Mouse (Mus musculus) midbrain, embryonic 15.5 days (tissue): ENCODE data around the gene Hdac4. TPM values are rescaled to one million over a fixed set of nuclear protein-coding genes. Genes with fewer than 3 reads are reported as not detected.

Source experiments
- ATAC-seq: fragments of 200-750 bp; cut with Nextera tagmentation; replicated peaks from 2 replicates; pipeline ENCODE4 v1.8.0; 2017; ENCODE audit warnings: moderate TSS enrichment
- H3K27ac ChIP-seq: fragments of 300-500 bp; sonication (generic); 2 replicates; pipeline ENCODE4 v1.5.1; 2015; ENCODE audit warnings: mild to moderate bottlenecking, inconsistent platforms
- H3K27me3 ChIP-seq: fragments of 300-500 bp; sonication (generic); replicated peaks from 2 replicates; pipeline ENCODE4 v1.6.1; 2015; ENCODE audit warnings: inconsistent platforms
- H3K36me3 ChIP-seq: fragments of 300-500 bp; sonication (generic); replicated peaks from 2 replicates; pipeline ENCODE4 v1.6.1; 2015; ENCODE audit warnings: inconsistent platforms
- H3K4me1 ChIP-seq: fragments of 300-500 bp; sonication (generic); 2 replicates; pipeline ENCODE4 v1.6.1; 2015; ENCODE audit warnings: inconsistent platforms
- H3K4me2 ChIP-seq: fragments of 300-500 bp; sonication (generic); 2 replicates; pipeline ENCODE4 v1.6.1; 2015; ENCODE audit warnings: inconsistent platforms, mild to moderate bottlenecking, moderate library complexity
- H3K4me3 ChIP-seq: fragments of 300-500 bp; sonication (generic); 2 replicates; pipeline ENCODE4 v1.5.1; 2015; ENCODE audit warnings: mild to moderate bottlenecking, inconsistent platforms
- H3K9ac ChIP-seq: fragments of 300-500 bp; sonication (generic); 2 replicates; pipeline ENCODE4 v1.6.1; 2015; ENCODE audit warnings: mild to moderate bottlenecking, inconsistent platforms
- H3K9me3 ChIP-seq: fragments of 300-500 bp; sonication (generic); 2 replicates; pipeline ENCODE4 v1.6.1; 2016; ENCODE audit warnings: inconsistent platforms
- WGBS: fragments of 180-500 bp; shearing (Covaris S2); methylation state at CpG from one replicate; pipeline ENCODE4 v1.1.7; 2015; ENCODE audit warnings: mixed read lengths; 5-methylcytosine and 5-hydroxymethylcytosine counted together
- polyA plus RNA-seq: library from polyadenylated mRNA; unstranded; fragments of >200 nt; fragmentation: Nextera tagmentation; extraction: Ambion mirVana; gene quantifications from 2 replicates; pipeline ENCODE4 v1.2.1, GENCODE M21; 2015

The Hdac4 gene
- polyA plus RNA-seq, 1 experiment from 2014 or later, result 27.9 TPM

- H3K9me3 ChIP-seq, result no peaks in the 10 kb centered on the region
- ATAC-seq, result no peak
- H3K36me3 ChIP-seq, result peaks cover 7% of the 10 kb centered on the region; the same call in 1 of the 2 replicates
- H3K4me1 ChIP-seq, result no peaks in the 10 kb centered on the region
- no peak overlapping the region for H3K9ac ChIP-seq
- no peak overlapping the region for H3K27ac ChIP-seq
- 93% methylated on average over 10 of the region's 10 CpGs for WGBS
- no peaks in the 10 kb centered on the region for H3K27me3 ChIP-seq
- no peak overlapping the region for H3K4me3 ChIP-seq
- no peak overlapping the region for H3K4me2 ChIP-seq
Observed at GRCm38 (mm10) chr1:91927536-91928315, 267.8 kb downstream of the Hdac4 start.

- no peak overlapping the region for H3K27ac ChIP-seq
- no peak overlapping the region for H3K9ac ChIP-seq
- H3K9me3 ChIP-seq, result no peaks in the 10 kb centered on the region
- no peaks in the 10 kb centered on the region for H3K4me1 ChIP-seq
- H3K27me3 ChIP-seq, result no peaks in the 10 kb centered on the region
- ATAC-seq, result no peak
- no peak overlapping the region for H3K4me2 ChIP-seq
- 96% methylated on average over 9 of the region's 9 CpGs for WGBS
- H3K4me3 ChIP-seq, result no peak overlapping the region
- no peaks in the 10 kb centered on the region for H3K36me3 ChIP-seq
Observed at GRCm38 (mm10) chr1:91923567-91923966, 271.9 kb downstream of the Hdac4 start.

- Histone ChIP-seq H3K9me3 (no peaks in the 10 kb centered on the region), H3K9ac (no peak overlapping the region), H3K36me3 (no peaks in the 10 kb centered on the region), H3K4me3 (no peak overlapping the region), H3K4me1 (no peaks in the 10 kb centered on the region), H3K4me2 (no peak overlapping the region), H3K27ac (no peak overlapping the region), H3K27me3 (no peaks in the 10 kb centered on the region)
- WGBS, result 88% methylated on average over 7 of the region's 7 CpGs
- ATAC-seq, result no peak
Observed at GRCm38 (mm10) chr1:91922235-91923152, 273.0 kb downstream of the Hdac4 start.

GRCm38 (mm10) chr1:91921702-91922101 is 273.8 kb downstream of the Hdac4 start:
- 91% methylated on average over 4 of the region's 4 CpGs for WGBS
- no peak for ATAC-seq
- H3K9ac ChIP-seq, result no peak overlapping the region

GRCm38 (mm10) chr1:91921279-91921678 is 274.2 kb downstream of the Hdac4 start:
- no peak for ATAC-seq
- Histone ChIP-seq H3K4me2 (no peak overlapping the region), H3K36me3 (no peaks in the 10 kb centered on the region), H3K4me1 (no peaks in the 10 kb centered on the region), H3K9ac (no peak overlapping the region), H3K4me3 (no peak overlapping the region), H3K27me3 (no peaks in the 10 kb centered on the region), H3K9me3 (no peaks in the 10 kb centered on the region), H3K27ac (no peak overlapping the region)
- WGBS, result 75% methylated on average over 5 of the region's 5 CpGs

More at GRCm38 (mm10) chr1:91921702-91922101, 273.8 kb downstream of the Hdac4 start:
- Histone ChIP-seq H3K4me3 (no peak overlapping the region), H3K4me2 (no peak overlapping the region), H3K36me3 (no peaks in the 10 kb centered on the region), H3K9me3 (no peaks in the 10 kb centered on the region), H3K4me1 (no peaks in the 10 kb centered on the region), H3K27ac (no peak overlapping the region), H3K27me3 (no peaks in the 10 kb centered on the region)

- no peak for ATAC-seq
- H3K4me1 ChIP-seq, result no peaks in the 10 kb centered on the region
- H3K9ac ChIP-seq, result no peak overlapping the region
- H3K4me2 ChIP-seq, result no peak overlapping the region
- no peak overlapping the region for H3K27ac ChIP-seq
- WGBS, result 45% methylated on average over 7 of the region's 7 CpGs
- no peaks in the 10 kb centered on the region for H3K9me3 ChIP-seq
- no peaks in the 10 kb centered on the region for H3K36me3 ChIP-seq
- no peaks in the 10 kb centered on the region for H3K27me3 ChIP-seq
- no peak overlapping the region for H3K4me3 ChIP-seq
Observed at GRCm38 (mm10) chr1:91920038-91920589, 275.4 kb downstream of the Hdac4 start.

GRCm38 (mm10) chr1:91918257-91918800 is 277.2 kb downstream of the Hdac4 start:
- Histone ChIP-seq H3K9ac (no peak overlapping the region), H3K9me3 (no peaks in the 10 kb centered on the region), H3K4me1 (no peaks in the 10 kb centered on the region), H3K4me2 (no peak overlapping the region), H3K4me3 (no peak overlapping the region), H3K27ac (no peak overlapping the region), H3K36me3 (no peaks in the 10 kb centered on the region), H3K27me3 (no peaks in the 10 kb centered on the region)
- ATAC-seq, result no peak
- WGBS, result 91% methylated on average over 10 of the region's 10 CpGs

- H3K4me3 ChIP-seq, result no peak overlapping the region
- no peak overlapping the region for H3K4me2 ChIP-seq
- no peaks in the 10 kb centered on the region for H3K4me1 ChIP-seq
- H3K36me3 ChIP-seq, result no peaks in the 10 kb centered on the region
- no peaks in the 10 kb centered on the region for H3K9me3 ChIP-seq
- no peak overlapping the region for H3K9ac ChIP-seq
- H3K27ac ChIP-seq, result no peak overlapping the region
- H3K27me3 ChIP-seq, result no peaks in the 10 kb centered on the region
- no peak for ATAC-seq
- WGBS, result 75% methylated on average over 2 of the region's 2 CpGs
Observed at GRCm38 (mm10) chr1:91917596-91917995, 277.9 kb downstream of the Hdac4 start.

- no peaks in the 10 kb centered on the region for H3K27me3 ChIP-seq
- H3K4me2 ChIP-seq, result no peak overlapping the region
- no peaks in the 10 kb centered on the region for H3K4me1 ChIP-seq
- H3K4me3 ChIP-seq, result no peak overlapping the region
- no peak overlapping the region for H3K27ac ChIP-seq
- H3K36me3 ChIP-seq, result no peaks in the 10 kb centered on the region
- H3K9me3 ChIP-seq, result no peaks in the 10 kb centered on the region
- no peak overlapping the region for H3K9ac ChIP-seq
- no peak for ATAC-seq
- WGBS, result 77% methylated on average over 5 of the region's 5 CpGs
Observed at GRCm38 (mm10) chr1:91915961-91916360, 279.5 kb downstream of the Hdac4 start.

GRCm38 (mm10) chr1:91914648-91915047 is 280.9 kb downstream of the Hdac4 start:
- Histone ChIP-seq H3K9ac (no peak overlapping the region), H3K9me3 (no peaks in the 10 kb centered on the region), H3K27me3 (no peaks in the 10 kb centered on the region), H3K27ac (no peak overlapping the region), H3K4me1 (no peaks in the 10 kb centered on the region), H3K4me3 (no peak overlapping the region), H3K4me2 (no peak overlapping the region), H3K36me3 (no peaks in the 10 kb centered on the region)
- no peak for ATAC-seq
- 73% methylated on average over 3 of the region's 3 CpGs for WGBS

- no peak for ATAC-seq
- no peak overlapping the region for H3K27ac ChIP-seq
- H3K4me1 ChIP-seq, result no peaks in the 10 kb centered on the region
- H3K4me3 ChIP-seq, result no peak overlapping the region
- 47% methylated on average over 6 of the region's 6 CpGs for WGBS
- H3K27me3 ChIP-seq, result no peaks in the 10 kb centered on the region
- no peaks in the 10 kb centered on the region for H3K9me3 ChIP-seq
- H3K9ac ChIP-seq, result no peak overlapping the region
- H3K36me3 ChIP-seq, result no peaks in the 10 kb centered on the region
- no peak overlapping the region for H3K4me2 ChIP-seq
Observed at GRCm38 (mm10) chr1:91913850-91914249, 281.6 kb downstream of the Hdac4 start.
